Mouse (Mus musculus) kidney, postnatal 0 days (tissue): Measurements from ENCODE around the gene Cldnd2. TPM values are rescaled to one million over a fixed set of nuclear protein-coding genes. Genes with fewer than 3 reads are reported as not detected.

Source experiments
- ATAC-seq: fragments of 200-750 bp; cut with Nextera tagmentation; replicated peaks from 2 replicates; pipeline ENCODE4 v1.8.0; 2017; ENCODE audit warnings: low read depth, moderate number of reproducible peaks, moderate TSS enrichment, moderate library complexity; ENCODE audit not compliant: low FRiP score
- DNase-seq: peaks from one replicate; pipeline ENCODE4 v3.0.0-alpha.2; 2016; ENCODE audit warnings: low spot score
- H3K27ac ChIP-seq: fragments of 300-500 bp; sonication (generic); 2 replicates; pipeline ENCODE4 v1.5.1; 2014; ENCODE audit warnings: mild to moderate bottlenecking
- H3K27me3 ChIP-seq: fragments of 300-500 bp; sonication (generic); 2 replicates; pipeline ENCODE4 v1.6.1; 2014; ENCODE audit warnings: low read length, mixed read lengths; ENCODE audit not compliant: insufficient read depth
- H3K36me3 ChIP-seq: fragments of 300-500 bp; sonication (generic); 2 replicates; pipeline ENCODE4 v1.6.1; 2014; ENCODE audit warnings: low read length, mixed read lengths; ENCODE audit not compliant: insufficient read depth
- H3K4me1 ChIP-seq: fragments of 300-500 bp; sonication (generic); replicated peaks from 2 replicates; pipeline ENCODE4 v1.6.1; 2014; ENCODE audit warnings: antibody characterized with exemption, low read length, mixed read lengths; ENCODE audit not compliant: insufficient read depth
- H3K4me2 ChIP-seq: fragments of 300-500 bp; sonication (generic); 2 replicates; pipeline ENCODE4 v1.6.1; 2014; ENCODE audit warnings: mild to moderate bottlenecking, low read length, moderate library complexity, mixed read lengths
- H3K4me3 ChIP-seq: fragments of 300-500 bp; sonication (generic); replicated peaks from 2 replicates; pipeline ENCODE4 v1.5.1; 2014; ENCODE audit warnings: low read depth, low read length
- H3K9ac ChIP-seq: fragments of 300-500 bp; sonication (generic); 2 replicates; pipeline ENCODE4 v1.6.1; 2014; ENCODE audit warnings: low read depth, low read length
- H3K9me3 ChIP-seq: fragments of 300-500 bp; sonication (generic); replicated peaks from 2 replicates; pipeline ENCODE4 v1.6.1; 2016; ENCODE audit warnings: low read length, inconsistent platforms, mixed read lengths
- CTCF ChIP-seq: IDR thresholded peaks from 2 replicates; pipeline ENCODE4 v1.5.1; 2016; ENCODE audit warnings: antibody characterized with exemption, low read depth, mild to moderate bottlenecking, moderate library complexity
- WGBS: fragments of 180-500 bp; shearing (Covaris S2); extraction: QIAGEN DNeasy Blood & Tissue Kit; methylation state at CpG from one replicate; pipeline ENCODE4 v1.1.7; 2014; 5-methylcytosine and 5-hydroxymethylcytosine counted together
- polyA plus RNA-seq: library from polyadenylated mRNA; unstranded; fragments of >200 nt; fragmentation: Nextera tagmentation; extraction: Ambion mirVana; gene quantifications from 2 replicates; pipeline ENCODE4 v1.2.1, GENCODE M21; 2015

Cldnd2 gene
- polyA plus RNA-seq, 1 experiment from 2014 or later, result 0.18 TPM

DNA sequence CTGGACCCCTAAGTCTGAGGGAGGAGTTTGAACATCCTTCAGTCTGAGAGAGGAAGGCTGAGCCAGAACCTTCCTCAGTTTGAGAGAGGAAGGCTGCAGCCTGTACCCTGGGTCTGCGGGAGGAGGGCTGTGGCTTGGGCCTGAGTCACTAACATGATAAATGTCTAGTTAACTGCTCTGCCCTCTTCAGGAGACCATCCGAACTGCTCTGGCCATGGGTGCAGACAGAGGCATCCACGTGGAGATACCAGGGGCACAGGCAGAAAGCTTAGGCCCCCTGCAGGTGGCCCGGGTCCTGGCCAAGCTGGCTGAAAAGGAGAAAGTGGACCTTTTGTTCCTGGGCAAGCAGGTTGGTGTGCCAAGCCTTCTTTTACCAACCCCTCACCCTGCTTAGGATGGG lies 12.0 kb downstream of the Cldnd2 start:
- Histone ChIP-seq H3K4me3 (no peak overlapping the region), H3K9me3 (no peaks in the 10 kb centered on the region), H3K36me3 (peaks cover 28% of the 10 kb centered on the region), H3K9ac (no peak overlapping the region), H3K27ac (no peak overlapping the region; the same call in 1 of the 2 replicates), H3K4me2 (no peak overlapping the region), H3K4me1 (no peaks in the 10 kb centered on the region; the same call in 1 of the 2 replicates), H3K27me3 (no peaks in the 10 kb centered on the region)
- ATAC-seq (peak; percentile 14; the same call in 1 of the 2 replicates), DNase-seq (peak; percentile 48)
- WGBS, result 47% methylated on average over 4 of the region's 4 CpGs
- TF ChIP-seq CTCF, result peak; percentile 52

DNA sequence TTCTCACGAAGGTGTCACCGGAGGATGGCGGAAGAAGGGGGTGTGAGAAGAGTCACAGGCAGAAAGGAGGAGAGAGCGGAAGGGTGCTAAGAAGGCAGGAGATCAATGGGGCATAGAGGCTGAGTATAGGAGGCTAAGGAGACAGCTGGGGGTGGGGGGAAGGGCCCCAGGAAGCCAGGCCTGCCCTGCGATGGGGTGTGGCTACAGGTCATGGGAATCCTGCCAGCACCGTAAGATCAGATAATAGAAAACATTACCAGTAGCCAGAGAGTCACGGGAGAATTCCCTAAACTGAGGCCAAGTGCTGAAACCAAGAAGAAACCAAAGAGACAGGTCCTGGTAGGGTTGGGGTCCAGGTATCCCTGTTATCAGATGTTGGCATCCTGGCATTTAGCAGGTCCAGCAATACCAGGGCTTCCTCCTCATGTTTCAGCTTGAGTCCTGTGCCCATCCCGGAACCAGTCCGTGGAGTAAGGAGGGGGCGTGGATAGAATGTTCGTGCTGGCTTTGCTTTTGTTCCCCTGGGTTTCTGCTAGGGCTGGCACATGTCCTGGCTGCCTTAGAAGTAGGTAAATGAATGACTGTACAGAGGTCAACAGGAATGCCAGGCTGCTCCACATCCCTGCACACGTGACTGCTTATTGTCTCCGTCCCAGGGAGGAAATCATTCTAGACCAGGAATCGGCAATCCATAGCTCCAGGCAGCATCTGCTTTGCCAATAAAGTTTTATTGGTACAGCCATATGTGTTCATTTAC lies 13.2 kb downstream of the Cldnd2 start:
- 65% methylated on average over 13 of the region's 14 CpGs for WGBS
- no peaks in the 10 kb centered on the region for H3K27me3 ChIP-seq
- H3K4me2 ChIP-seq, result no peak overlapping the region
- H3K27ac ChIP-seq, result peak overlapping the region; percentile 54; the same call in 1 of the 2 replicates
- H3K4me3 ChIP-seq, result no peak overlapping the region
- peaks cover 32% of the 10 kb centered on the region for H3K36me3 ChIP-seq
- DNase-seq (peak; percentile 26), ATAC-seq (peak; percentile 79)
- no peak for TF ChIP-seq CTCF
- no peaks in the 10 kb centered on the region for H3K9me3 ChIP-seq
- H3K4me1 ChIP-seq, result no peaks in the 10 kb centered on the region
- no peak overlapping the region for H3K9ac ChIP-seq

DNA sequence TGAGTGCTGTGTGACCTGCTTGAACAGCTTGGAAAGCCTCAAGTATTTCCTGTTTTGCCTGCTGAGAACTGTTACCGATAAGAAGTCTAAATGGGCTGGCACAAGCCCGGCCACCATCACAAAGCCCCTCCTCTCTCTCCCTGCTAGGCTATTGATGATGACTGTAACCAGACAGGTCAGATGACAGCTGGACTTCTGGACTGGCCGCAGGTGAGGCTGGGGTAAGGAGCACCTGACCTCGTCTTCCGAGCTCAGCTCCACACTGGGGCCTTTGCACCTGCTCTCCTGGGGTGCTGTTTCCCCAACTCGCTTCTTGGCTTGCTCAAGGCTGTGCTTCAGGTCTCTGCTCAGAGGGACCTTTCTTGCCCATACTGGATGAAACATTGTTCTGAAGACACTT lies 13.8 kb downstream of the Cldnd2 start:
- peaks cover 32% of the 10 kb centered on the region for H3K36me3 ChIP-seq

GRCm38 (mm10) chr7:43462851-43463250 lies 22.3 kb downstream of the Cldnd2 start, which contains the start of gene Vsig10l:
TSS of gene Vsig10l (plus strand) at chr7:43463151.
- H3K36me3 ChIP-seq, result 0 out of 2 replicates have a peak, but pooled peaks cover 3% of the 10 kb centered on the region
- no peaks in the 10 kb centered on the region for H3K27me3 ChIP-seq
- no peak within 1 kb of the TSS for H3K4me2 ChIP-seq
- ATAC-seq, result no peak
- no peak within 1 kb of the TSS for H3K27ac ChIP-seq
- DNase-seq, result no peak
- no peak within 1 kb of the TSS for H3K4me3 ChIP-seq
- WGBS, result 61% methylated on average over 4 of the region's 4 CpGs
- TF ChIP-seq CTCF, result no peak
- 0 out of 2 replicates have a peak, but pooled peaks cover 4% of the 10 kb centered on the region for H3K4me1 ChIP-seq
- H3K9ac ChIP-seq, result no peak within 1 kb of the TSS
- no peaks in the 10 kb centered on the region for H3K9me3 ChIP-seq

More for the DNA sequence above, 13.8 kb downstream of the Cldnd2 start:
- no peak for DNase-seq
- no peak for ATAC-seq
- H3K4me2 ChIP-seq, result no peak overlapping the region
- no peaks in the 10 kb centered on the region for H3K27me3 ChIP-seq
- H3K4me1 ChIP-seq, result no peaks in the 10 kb centered on the region
- TF ChIP-seq CTCF, result no peak
- H3K9me3 ChIP-seq, result no peaks in the 10 kb centered on the region
- WGBS, result 84% methylated on average over 6 of the region's 6 CpGs
- H3K4me3 ChIP-seq, result no peak overlapping the region
- no peak overlapping the region for H3K27ac ChIP-seq
- H3K9ac ChIP-seq, result no peak overlapping the region

DNA sequence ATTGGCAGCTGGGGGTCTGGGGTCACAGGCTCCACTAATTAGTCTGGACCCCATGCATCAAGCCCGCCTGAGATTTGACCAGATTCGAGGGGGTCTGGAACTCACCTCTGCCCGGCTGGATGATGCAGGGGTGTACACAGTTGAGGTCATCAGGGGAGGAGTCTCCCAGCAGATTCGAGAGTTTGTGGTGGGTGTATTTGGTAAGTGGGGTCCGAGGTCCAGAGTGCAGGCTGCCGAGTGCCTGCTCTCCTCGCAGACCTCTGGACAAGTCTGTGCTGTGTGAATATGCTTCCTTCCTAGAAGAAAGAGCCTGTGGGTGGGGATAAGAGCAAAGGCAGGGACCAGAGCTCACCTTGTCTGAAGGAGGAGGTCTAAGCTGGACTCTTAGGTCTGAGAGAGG lies 23.4 kb downstream of the Cldnd2 start:
- H3K4me3 ChIP-seq, result no peak overlapping the region
- 0 out of 2 replicates have a peak, but pooled peaks cover 4% of the 10 kb centered on the region for H3K4me1 ChIP-seq
- TF ChIP-seq CTCF, result no peak
- H3K9ac ChIP-seq, result no peak overlapping the region
- H3K9me3 ChIP-seq, result no peaks in the 10 kb centered on the region
- no peaks in the 10 kb centered on the region for H3K27me3 ChIP-seq
- DNase-seq (no peak), ATAC-seq (no peak)
- H3K27ac ChIP-seq, result no peak overlapping the region
- 87% methylated on average over 7 of the region's 7 CpGs for WGBS
- no peaks in the 10 kb centered on the region for H3K36me3 ChIP-seq
- H3K4me2 ChIP-seq, result no peak overlapping the region

DNA sequence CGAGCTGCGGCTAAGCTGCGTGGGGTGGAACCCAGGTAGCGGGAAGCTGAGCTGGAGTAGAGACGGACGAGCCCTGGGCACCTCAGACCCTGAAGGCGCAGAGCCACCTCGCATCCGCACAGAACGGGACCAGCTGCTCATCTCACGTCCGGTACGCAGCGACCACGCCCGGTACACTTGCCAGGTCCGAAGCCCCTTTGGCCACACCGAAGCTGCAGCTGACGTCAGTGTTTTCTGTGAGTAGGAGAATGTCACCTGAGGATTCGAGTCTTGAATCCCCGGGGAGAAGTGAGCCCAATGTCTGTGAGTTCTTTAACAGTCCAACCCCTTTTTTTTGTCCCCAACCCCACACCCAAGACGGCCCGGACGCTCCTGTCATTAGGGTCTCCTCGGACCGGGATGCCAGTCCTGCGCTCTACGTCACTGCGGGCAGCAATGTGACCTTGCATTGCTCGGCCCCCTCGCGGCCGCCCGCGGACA lies 24.3 kb downstream of the Cldnd2 start:
- Histone ChIP-seq H3K9me3 (no peaks in the 10 kb centered on the region), H3K4me2 (peak overlapping the region; percentile 60), H3K4me3 (peak overlapping the region; percentile 35), H3K27ac (no peak overlapping the region), H3K27me3 (no peaks in the 10 kb centered on the region), H3K9ac (peak overlapping the region; percentile 5; the same call in 1 of the 2 replicates), H3K4me1 (0 out of 2 replicates have a peak, but pooled peaks cover 4% of the 10 kb centered on the region), H3K36me3 (no peaks in the 10 kb centered on the region)
- WGBS, result 6% methylated on average over 35 of the region's 35 CpGs
- TF ChIP-seq CTCF, result no peak; the same call in 1 of the 2 replicates
- ATAC-seq (no peak; the same call in 1 of the 2 replicates), DNase-seq (no peak)
